Mouse (Mus musculus) cerebral cortex, adult 2 months (tissue): ENCODE measurements around the gene Ppt2.

Experiments
- WGBS: fragments of 180-500 bp; shearing (Covaris S2); methylation state at CpG from one replicate; pipeline ENCODE4 v1.1.7; 2018; 5-methylcytosine and 5-hydroxymethylcytosine counted together

The Ppt2 gene

DNA sequence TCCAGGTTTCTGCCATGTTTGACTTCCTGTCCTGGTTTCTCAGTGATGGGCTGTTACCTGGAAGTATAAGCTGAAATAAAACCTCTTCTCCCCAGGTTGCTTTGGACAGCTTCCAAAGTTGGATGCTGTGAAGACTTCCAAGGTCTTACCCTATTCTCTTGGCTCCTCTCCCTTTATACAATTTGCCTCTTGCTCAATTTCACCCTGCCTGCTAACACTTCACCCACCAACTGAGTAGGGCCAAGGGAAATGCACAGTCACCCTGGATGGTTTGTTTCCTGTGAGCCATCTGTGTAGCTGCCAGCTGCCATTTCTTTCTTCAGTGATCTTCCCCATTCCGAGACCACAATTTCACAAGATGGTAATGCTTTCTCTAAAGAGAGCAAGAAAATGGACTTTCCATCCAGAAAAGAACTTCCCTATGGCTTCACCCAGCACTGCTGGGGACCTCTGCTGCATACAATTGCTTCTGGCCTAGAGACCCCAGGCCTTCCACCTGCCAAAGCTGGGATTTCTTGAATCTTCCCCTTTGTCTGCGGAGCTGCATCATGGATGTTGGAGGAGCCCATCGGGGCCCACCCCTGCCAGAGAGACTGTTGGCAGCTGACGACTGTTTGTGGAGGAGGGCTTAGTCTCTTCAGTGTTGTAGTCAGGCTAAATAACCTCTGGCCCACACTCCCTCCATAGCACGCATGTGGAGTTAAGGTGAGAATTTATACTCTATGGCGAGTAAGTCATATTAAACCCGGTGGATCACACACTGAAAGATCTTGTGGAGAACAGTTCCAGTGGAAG, 11.3 kb upstream of the Ppt2 start:
- 78% methylated on average over 7 of the region's 7 CpGs for WGBS

DNA sequence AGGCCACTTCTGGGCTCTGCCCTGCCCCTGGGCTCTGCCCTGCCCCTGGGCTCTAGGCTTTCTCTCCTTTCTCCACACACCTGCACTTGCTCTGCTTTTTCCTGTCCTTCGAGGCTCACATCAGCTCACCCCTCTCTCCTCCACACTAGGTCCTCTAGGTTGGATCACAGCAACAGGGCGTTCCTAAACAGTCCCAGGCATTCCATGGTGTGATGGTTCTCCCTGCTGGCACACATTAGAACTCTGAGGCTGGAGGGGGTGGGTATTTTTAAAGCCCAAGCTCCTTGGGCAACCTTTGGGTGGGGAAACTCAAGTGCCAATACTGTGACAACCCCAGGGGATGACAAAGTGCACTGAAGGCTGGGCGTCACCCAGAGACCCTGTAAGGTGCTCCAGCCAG, 9.1 kb upstream of the Ppt2 start:
- 60% methylated on average over 3 of the region's 3 CpGs for WGBS

DNA sequence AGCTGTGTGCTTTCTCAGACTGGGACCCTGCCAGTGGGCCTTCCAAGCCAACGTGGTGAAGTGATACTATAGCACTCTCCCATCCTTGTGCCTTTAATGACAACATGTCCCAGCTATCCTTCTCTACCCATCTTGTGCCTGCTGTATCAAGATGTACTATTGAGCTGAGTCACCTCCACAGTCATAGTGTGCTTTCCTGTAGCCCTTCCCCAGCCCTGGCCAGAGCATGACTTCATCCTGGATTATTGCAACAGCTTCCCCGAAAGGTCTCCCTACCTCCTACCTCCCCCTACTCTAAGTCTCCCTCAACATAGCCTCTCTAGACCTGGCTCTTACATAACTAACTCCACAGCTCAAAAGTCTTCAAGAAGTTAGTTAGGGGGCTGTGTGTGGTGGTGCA, 7.4 kb upstream of the Ppt2 start:
- WGBS: 55% methylated on average over 2 of the region's 2 CpGs

DNA sequence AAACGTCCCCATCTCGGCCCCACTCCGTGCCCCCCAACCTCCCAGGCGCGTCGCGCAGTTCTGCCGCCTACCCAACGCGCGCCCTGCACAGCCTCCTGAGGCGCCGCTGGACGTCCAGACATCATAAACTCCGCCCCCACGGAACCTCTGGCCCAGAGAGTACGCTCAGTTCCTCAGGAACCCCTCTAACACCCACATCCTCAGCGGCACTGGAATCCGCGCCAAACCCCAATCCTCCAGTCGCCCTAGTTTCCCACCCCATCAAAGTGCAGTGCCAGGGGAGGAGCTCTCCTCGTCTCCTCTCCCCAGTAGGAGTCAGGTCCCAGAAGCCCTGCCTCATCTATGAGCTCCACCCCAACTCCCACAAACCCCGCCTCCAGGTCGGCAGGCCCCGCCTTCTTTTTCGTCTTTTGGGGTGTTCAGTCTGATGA, 4.0 kb upstream of the Ppt2 start:
- WGBS: 4% methylated on average over 26 of the region's 26 CpGs

DNA sequence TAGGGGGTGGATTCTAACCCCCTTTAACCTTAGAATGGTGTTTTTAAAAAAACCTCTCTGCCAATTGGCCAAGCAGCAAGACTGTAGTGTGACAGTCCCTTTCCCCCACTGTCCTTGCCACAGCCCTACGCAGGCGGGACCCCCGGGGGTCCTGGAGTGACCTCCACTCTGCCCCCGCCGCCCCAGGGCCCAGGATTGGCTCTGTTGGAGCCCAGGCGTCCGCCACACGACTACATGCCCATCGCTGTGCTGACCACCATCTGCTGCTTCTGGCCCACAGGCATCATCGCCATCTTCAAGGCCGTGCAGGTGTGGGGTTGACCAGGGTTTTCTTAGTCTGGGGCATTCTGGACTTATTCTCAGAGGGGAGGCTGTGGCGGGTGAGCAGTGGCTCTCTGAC, 3.3 kb upstream of the Ppt2 start:
- 24% methylated on average over 12 of the region's 12 CpGs for WGBS

DNA sequence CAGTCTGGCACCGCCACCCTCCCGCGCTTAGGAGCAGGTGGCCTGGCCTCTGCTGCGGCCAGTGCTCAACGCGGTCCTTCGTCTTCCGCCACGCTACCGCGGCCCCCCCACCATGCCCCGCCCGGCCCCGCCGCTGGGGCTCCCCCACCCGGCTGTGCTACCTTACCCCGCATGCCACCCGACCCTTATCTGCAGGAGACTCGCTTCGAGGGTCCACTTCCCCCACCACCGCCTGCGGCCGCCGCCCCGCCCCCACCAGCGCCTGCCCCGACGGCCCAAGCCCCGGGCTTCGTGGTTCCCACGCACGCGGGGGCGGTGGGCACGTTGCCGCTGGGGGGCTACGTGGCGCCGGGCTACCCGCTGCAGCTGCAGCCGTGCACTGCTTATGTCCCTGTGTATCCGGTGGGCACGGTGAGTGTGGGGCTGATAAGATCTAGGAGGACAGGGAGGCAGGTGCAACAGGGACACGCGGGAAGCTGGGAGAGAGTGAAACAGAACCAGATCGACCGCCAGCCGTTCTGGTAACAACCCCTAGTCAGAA, 2.5 kb upstream of the Ppt2 start:
- WGBS: 4% methylated on average over 48 of the region's 48 CpGs

DNA sequence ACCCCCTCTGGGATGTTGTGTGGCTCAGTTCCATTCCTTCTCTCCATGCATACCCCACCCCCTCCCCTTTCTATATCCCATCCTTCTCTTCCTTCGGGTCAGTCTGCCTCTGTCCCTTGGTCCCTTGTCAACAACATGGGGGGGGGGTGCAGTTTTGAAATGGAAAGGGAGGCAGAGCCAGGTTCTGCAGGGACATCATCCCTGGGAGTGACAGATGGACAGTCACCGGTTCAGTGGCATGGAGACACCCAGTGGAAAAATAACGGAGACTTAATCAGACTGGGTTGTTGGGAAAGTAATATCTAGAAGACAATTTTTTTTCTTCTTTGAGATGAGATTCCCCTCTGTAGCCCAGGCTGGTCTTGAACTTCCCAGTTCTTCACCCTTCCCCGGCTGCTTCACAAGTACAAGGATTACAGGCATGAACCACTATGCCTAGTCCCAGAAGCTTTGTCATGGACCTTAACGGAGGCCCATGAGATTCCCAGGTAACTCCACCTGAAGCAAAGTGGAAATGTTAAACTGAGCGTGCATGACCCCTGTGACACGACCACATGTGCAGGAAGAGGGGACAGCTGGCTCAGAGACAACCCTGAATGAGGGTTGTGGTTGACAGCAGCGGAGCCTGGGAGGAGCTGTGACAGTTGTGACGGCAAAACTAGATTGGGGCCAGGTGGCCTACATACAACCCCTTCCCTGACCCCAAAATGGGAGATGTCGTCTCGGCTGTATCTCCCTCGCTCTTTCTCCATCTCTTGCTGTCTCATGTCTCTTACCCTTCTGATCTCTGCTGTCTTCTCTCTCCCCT, 1.7 kb upstream of the Ppt2 start:
- WGBS: 24% methylated on average over 12 of the region's 12 CpGs

DNA sequence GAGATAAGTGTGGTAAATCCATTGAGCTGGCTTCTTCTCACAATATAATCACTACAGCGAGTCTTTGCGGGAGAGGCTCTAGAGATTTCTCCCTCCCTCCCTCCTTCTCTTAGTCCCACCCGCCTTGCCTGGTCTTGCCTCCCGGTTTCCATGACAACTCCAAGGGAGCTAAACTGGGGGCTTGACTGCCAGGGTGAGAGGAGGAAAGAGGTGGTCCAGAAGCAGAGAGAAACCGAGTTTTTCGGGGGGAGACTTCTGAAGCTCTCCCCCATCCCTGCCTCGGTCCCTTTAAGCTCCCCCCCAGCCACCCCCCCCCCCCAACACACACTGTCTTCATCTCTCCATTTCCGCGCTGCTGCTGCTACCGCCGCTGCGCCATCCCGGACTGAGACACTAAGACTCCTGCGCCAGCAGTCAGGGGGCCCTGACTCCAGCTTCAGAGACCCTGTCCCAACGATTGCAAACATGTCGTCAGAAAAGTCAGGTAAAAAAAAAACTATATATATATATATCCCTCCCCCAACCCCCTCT, 976 bp upstream of the Ppt2 start, which contains the start of gene Prrt1:
Gene Prrt1 (plus strand): TSS at position 313 of the 531 bp plus-strand sequence.
- 14% methylated on average over 16 of the region's 16 CpGs for WGBS

DNA sequence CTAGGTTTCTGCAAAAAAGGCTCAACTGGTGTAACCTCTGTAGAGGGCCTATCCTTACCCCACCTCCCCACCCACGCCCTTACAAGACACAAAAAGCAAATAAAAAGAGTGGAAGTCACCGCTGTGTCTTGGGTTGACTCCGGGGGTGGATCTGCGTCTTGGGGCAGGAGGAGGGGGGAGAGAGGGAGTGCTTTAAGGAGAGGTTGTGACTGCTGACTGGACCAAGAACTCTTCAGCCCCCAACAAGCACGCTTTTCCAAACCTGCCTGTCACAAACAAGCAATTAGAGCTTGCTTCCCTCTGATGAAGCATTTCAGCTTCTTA, 296 bp upstream of the Ppt2 start:
- WGBS: 30% methylated on average over 5 of the region's 5 CpGs

DNA sequence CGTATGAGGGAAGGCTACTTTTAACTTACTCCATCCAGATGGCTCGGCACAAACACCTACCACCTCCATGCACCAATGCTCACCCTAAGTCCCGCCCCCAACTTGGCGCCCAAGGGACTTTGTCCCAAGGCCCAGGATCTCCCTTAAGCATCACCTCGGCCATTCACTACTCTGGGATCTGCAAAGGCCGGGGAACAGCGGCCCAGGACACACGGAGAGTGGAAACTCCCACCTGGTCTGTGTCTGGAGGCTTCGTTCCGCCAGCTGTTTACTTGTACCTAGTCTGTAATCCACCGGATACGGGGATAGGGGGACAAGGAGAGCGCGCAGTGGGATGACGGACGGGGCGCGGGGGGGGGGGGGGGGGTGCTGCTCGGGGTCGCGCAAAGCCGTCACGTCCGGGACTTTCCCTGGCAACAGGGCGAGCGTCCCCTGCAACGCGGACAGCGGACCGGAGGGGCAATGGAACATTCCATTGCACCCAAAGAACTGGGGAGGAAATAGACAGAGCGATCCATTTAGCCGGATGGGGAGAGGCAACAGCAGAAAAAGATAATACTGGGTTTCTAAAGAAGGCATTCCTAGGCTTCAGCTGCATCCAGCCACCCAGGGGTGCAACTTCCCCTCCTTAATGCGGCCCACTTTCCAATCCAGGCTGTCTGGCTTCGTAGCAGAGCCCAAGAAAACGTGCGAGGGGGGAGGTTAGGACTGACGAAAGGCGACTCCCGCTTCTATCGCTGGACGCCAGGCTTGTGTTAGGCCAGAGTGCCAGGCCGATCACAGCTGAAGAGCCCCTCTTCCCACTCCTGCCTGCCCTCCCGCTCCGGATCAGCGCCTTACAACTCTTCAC, 992 bp downstream of the Ppt2 start:
- under 1% methylated on average over 45 of the region's 45 CpGs for WGBS

DNA sequence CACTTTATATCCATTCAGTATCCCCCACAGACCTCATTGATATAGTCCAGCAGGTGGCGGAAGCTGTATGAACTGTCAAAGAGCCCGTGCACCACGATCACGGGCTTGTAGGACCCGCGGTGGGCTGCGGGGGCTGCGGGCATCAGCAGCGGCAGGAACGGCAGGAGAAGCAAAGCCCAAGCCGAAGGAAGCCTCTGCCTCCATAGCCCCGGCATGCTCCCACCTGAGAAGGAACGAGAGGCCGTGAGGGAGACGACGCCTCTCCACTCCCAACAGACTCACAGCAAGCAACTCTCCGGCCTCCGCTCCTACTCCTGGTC, 1.6 kb downstream of the Ppt2 start:
- 1% methylated on average over 18 of the region's 18 CpGs for whole genome bisulfite sequencing

DNA sequence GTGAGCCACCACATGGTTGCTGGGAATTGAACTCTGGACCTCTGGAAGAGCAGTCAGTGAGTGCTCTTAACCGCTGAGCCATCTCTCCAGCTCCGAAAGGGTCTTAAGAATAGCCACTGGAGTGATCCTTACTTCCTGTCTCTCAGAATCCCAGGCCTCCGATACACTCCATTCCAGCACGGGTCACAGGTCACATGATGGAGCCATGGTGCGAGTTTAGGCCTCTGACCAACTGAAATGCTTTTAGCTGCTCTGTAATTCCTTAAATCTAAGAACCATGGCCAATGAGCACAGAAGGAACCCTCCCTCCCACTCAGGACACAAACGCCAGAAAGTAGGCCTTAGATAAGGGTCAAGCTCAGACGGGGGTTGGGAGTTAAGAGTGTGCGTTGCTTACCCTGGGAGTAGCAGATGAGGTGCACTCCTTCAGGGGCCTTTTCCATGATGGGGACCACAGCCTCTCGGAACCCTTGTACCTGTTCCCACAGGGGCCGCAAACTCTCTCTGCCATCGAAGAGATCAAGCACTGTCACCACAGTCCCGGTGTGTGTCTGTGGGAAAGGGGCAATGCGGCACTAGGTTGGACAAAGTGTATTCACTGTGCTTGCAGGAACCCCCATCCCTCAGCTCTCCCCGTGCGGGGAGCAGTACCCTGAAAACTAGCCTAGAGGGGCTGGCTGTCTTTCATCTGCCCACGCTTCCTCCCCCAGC, 2.1 kb downstream of the Ppt2 start:
- WGBS: 43% methylated on average over 16 of the region's 16 CpGs

DNA sequence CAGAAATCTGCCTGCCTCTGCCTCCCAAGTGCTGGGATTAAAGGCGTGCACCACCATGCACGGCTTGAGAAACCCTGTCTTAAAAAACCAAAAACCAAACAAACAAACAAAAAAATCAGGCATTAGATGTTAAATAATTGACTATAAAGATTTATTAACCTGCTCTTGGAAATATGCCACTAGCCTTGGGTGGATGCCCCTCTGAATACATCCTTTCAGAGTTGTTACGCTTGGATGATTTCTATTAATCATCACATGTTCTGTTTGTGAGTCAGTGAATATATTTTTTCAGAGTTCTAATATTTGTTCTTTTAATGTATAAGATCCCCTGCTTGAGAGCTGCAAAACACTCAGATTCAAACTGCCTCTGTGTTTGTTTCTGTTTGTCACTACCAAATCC, 3.3 kb downstream of the Ppt2 start:
- 91% methylated on average over 3 of the region's 3 CpGs for WGBS

DNA sequence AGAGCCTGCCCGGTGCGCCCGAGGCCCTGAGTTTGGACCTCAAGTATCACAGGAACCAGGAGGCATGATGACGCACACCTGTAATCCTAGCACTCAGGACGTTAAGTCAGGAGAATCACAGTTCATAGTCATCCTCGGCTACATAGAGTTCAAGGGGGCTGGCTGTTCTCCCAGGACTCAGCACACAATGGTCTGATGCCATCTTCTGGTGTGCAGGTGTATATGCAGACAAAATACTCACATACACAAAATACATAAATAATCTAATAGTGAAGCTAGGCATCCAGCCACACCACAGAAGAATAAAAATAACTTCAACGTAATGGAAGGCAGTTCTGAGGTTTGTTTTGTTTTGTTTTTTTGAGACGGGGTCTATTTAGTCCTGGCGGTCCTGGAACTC, 5.1 kb downstream of the Ppt2 start:
- 80% methylated on average over 9 of the region's 9 CpGs for WGBS

DNA sequence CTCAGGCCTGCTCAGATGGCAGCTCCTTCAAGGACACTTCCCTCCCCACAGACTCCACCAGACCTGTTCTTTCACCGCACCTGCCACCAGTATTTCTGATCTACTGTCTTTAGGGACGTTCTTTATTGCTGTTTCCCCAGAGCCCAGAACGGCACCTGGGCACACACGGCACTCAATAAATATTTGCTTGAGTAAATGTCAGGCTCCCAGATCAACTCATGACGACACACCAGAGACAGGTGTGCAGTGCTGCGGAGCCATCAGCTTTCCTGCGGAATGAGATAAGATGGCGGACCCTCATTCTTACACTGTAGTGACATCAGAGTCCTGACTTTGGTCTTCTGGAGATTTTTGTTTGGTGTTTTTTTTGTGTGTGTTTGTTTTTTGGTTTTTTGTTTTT, 7.3 kb downstream of the Ppt2 start:
- WGBS: 93% methylated on average over 8 of the region's 8 CpGs

DNA sequence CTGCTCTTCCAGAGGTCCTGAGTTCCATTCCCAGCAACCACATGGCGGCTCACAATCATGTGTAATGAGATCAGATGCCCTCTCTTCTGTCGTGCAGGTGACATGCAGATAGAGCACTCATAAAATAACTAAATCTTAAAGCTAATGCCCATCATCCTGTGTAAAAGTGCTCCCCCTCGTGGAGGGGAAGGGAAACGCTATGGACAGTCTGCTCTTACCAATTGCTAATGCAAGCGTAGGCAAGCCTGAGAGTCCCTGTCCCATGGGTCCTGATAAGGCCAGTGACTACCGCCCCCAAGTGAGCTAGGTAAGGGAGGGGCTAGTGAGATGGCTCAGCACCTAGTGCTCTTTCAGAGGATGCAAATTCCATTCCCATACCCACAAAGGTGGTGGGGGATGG, 9.3 kb downstream of the Ppt2 start:
- 25% methylated on average over 6 of the region's 6 CpGs for WGBS

DNA sequence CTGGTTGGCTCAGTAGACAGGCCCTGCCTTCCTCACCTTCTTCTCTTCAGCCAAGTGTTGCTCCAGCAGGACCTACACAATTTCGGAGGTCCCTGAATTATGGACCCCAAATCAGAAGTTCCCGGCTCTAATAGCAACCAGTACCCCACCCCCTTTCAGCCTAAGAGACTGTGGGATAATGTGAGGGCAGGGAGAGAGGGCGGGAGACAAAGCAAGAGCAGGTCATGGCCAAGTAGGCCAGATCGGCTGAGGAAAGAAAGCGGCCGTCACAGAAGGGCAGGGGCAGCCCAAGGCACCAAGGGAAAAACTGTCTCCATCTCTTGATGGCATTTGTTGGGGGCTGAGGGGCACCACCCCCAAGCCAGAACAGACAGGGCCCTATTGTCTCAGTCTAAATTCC, 12.4 kb downstream of the Ppt2 start, which contains the start of gene Egfl8:
Gene Egfl8 (minus strand): TSS at position 101 of the 400 bp plus-strand sequence.
- 49% methylated on average over 6 of the region's 6 CpGs for WGBS

DNA sequence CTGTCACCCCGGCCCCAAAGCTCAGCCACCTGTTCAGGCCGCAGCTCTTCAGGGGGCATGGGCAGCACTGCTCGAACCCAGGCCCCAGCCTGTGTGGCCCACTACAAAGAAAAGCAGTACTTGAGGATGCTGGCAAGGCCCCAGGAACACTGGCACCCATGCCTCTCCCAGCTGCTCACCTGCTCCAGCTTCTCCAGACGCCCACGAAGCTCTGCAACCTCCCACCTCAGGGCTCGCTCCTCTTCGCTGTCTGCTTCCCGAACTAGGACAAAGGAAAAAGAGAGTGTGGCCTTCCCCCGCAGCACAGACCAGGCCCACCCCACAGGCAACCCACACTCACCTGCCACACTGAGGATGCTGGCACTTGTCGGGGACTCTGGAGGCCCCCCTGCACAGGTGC, 14.5 kb downstream of the Ppt2 start:
- WGBS: 71% methylated on average over 10 of the region's 10 CpGs

DNA sequence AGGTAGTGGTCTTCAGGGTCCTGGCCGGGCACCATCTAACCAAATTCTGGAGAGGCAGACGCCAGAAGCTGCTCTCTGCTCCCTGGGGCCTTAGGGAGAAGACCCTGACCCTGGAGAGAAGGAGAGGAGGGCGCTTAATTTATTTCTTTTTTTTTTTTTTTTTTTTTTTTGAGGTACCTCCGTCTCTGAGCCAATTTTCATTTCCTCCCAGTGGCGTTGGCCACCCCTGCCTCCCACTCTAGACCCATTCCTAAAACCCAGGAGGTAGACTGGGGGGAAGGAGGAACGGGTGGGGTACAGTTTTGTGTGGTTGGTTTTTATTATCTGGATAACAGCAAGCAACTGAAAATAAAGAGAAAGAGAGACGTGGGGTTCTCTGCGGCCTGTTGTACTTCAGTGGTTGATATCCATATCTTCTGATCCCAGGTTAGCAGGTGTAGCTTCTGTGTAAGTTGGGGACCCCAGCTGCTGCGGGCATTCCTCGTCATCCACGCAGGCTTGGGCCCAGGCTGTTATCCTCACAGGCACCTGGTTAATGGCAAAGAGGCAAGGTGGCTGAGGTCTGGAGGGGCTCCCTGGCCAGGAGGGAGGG, 15.2 kb downstream of the Ppt2 start:
- 65% methylated on average over 11 of the region's 11 CpGs for WGBS

DNA sequence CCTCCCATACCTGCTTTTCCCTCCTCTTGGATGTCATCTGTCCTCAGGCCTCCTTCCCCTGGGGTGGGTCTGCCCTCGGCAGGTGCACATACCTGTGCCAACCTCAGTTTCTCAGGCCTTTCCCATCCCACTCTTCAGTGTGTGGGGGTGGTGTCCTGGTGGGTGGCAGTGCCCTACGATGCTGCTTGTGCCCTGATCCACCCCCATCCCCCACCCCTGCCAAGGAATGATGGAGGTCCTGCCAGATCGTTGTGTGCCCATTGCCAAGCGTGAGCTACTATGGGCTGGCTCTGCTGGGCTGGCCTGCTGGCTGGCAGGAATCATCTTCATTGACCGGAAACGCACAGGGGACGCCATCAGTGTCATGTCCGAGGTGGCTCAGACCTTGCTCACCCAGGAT, 17.3 kb downstream of the Ppt2 start:
- 78% methylated on average over 8 of the region's 8 CpGs for WGBS

DNA sequence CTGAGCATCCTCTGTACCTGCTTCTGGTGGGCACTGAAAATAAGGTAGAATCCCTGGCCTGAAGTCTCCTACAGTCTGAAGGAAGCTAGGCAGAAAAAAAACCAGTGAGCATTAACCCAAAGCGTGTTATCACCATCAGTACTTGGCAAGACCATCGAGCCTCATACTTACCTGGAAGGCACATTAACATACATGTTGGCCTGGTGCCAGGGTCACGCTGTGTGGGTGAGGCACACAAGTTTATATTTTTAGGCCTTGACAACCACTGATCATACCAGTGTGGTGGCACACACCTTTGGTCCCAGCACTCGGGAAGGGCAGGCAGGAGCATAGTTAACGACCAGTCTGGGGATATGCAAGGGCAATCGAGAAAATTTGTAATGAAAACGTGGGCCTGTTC, 20.3 kb downstream of the Ppt2 start:
- WGBS: 66% methylated on average over 7 of the region's 7 CpGs
